Mouse (Mus musculus) brain, adult 2 months (tissue): ENCODE results near the gene Rmi2.

Experiments used
- DNase-seq: peaks from one replicate; pipeline ENCODE4 v3.0.0; 2011; ENCODE audit warnings: low read depth, low spot score

Gene Rmi2

DNA sequence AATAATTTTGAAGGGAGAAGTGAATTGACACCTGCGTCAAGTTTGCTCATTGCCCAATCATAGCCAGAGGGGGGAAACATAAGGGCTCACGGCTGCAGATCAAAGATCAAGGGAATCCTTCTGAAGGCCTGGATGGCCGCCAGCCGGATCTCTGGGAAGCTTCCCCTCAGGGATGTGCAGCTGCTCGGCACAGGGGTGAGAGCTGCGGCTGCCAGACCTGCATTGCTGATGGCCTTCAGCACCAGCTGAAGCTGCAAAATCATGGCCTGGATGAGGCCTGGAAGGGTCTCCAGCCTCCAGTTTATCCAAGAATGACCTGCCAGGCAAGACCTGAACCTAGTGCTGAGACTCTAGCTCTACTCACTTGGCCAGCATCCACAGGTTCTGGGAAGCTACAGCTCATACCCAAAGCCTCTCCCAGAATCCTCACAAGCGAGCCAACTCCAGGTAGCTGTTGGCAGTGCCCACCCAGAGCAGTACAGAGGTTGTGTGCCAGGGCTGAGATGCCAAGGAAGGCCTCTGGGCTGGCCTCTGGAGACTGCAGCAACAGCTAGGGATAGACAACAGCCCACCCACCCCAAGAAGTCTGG is 90.8 kb downstream of the Rmi2 start:
- DNase-seq: peak; percentile 26

DNA sequence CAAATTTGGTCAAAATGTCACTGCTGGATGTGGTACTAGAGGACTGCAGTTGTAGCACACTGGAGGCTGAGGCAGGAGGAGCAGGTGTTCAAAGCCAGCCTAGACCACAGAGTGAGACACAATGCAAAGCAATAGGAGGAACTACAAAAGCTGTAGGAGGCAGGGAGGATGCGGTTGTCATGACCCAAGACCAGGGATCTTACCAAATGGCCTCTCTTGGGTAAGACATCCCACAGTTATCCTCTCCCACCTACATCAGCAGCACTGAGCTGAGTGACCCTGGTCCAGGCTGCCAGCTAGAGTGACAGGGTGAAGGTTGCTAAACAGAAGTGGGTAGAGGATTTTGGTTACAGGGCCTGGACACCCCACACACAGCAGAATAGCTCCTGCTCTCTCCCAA is 92.2 kb downstream of the Rmi2 start:
- DNase-seq: no peak

DNA sequence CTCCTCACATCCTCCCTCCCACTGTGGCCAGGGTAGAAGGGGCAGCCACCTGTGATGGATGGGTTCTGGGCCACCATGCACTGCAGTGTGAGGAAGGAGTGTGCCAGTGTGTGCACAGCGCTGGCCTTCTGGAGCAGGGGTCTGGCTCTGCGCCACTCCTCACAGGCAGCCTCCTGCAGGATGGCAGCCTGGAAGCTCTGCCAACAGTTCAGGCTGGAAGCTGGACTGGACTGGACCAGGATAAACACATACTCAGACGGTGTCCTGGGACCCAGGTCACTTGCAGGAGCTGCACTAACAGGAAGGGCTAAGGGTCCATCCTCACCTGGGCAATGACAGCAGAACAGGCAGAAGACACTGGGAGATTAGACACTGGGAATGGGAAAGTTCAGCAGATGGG is 98.5 kb downstream of the Rmi2 start:
- DNase-seq: peak; percentile 50

DNA sequence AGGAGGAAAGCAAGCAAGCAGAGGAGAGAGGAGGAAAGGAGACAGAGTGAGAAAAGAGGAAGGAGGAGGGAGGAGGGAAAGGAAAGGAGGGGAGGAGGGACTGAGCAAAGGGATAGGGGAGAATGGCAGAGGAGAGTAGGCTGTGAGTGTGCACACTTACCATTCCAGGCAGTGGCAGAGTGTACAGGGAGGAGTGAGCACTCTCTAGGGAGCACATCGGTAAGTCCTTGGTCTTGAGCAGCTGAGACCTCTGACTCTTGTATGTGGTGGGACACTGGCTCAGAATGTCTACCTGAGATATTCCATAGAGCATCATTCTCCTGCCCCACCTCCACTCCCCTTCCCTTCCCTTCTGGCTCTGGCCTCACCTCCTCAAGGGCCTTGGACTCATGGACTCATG is 99.2 kb downstream of the Rmi2 start:
- DNase-seq: no peak

DNA sequence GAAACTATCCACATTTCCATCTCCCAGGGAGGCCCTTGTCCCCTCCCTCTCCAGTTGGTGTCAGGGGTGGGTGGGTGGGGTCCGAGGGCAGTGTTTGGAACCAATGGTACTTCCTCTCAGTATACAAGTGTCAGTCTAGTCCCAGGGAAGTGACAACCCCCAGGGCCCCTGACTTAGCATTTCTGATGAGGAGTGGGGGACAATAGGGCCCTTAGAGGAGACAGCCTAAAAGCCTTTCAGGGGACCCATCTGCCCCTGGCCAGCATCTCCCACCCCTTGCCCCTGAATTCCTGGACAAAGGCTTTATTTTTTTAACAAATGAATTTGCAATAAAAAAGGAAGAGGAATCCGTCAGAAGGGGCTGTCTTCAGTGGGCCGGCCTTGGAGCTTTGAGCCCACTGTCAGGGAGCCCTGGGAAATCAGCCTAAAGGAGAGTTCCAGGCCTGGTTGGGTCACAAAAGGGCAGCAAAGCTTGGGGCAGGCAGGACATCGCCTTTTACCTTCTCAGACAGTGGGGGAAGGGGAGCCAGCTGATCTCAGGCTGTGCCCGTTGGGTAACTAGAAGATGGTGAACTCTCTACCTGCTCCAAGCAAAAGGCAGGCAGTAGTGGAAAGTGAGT is 102.0 kb downstream of the Rmi2 start:
- DNase-seq: no peak

DNA sequence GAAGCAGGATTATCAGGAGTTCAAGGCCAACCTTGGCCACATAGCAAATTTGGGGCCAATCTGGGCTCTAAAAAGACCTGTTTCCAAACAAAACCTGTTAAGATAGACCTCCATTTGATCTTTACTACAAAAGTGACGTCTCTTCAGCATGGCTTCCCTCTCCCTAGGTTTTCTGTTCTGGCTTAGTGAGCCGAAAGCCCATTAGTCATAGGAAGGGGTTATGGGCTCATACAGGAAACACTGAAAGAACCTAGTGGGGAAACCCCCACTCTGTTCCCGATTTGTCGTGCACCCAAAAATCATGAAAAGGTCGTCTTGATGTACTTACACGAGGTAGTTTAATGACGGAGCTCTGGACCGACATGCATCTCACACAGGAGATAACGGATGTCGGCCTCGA is 102.6 kb downstream of the Rmi2 start:
- DNase-seq: no peak

DNA sequence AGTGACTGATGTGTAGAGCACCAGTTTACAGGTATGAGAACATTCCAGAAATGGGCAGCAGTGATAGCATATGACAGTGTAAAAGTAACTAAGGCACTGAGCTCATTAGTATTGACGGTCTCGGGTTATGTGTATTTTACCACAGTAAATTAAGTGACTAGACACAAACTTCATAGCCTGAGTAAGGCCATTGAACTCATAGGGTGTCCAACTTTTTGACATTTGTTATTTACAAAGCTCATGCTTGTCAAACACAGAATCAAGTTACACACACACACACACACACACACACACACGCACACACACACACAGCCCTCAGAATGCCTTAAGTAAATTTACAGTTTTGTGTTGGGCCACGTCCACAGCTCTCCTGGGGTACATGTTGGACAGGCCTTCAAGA is 105.1 kb downstream of the Rmi2 start:
- DNase-seq: no peak

DNA sequence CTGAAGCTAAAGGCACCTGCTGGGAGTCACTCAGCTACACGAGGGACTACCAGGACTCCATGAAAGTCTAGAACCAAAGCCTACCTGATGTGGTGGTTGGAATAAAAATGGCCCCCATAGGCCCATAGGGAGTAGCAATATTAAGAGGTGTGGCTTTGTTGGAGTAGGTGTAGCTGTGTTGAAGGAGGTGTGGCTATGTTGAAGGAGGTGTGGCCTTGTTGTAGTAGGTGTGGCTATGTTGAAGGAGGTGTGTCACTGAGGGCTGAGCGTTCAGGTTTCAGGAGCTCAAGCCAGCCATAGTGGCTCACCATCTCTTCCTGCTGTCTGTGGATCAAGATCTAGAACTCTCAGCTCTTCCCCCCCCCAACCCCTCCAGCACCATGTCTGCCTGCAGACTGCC is 105.8 kb downstream of the Rmi2 start:
- no peak for DNase-seq
